Mouse (Mus musculus) heart, adult 2 months (tissue): ENCODE measurements around the gene Ano1.

Experiments
- CTCF ChIP-seq: fragments of 200-600 bp; IDR thresholded peaks from 2 replicates; pipeline ENCODE4 v1.8.1; 2022; ENCODE audit warnings: antibody characterized with exemption, mild to moderate bottlenecking, moderate library complexity
- POLR2A ChIP-seq: fragments of 200-500 bp; IDR thresholded peaks from 2 replicates; pipeline ENCODE4 v1.6.1; 2011; ENCODE audit warnings: mild to moderate bottlenecking, low read depth, low read length, control low read depth; ENCODE audit not compliant: insufficient read depth

- no peak for TF ChIP-seq CTCF
- TF ChIP-seq POLR2A = no peak
Observed at GRCm38 (mm10) chr7:144611595-144611994, 140.2 kb downstream of the Ano1 start.
